Mouse (Mus musculus): ENCODE data around the gene Khk.

The Khk gene

DNA sequence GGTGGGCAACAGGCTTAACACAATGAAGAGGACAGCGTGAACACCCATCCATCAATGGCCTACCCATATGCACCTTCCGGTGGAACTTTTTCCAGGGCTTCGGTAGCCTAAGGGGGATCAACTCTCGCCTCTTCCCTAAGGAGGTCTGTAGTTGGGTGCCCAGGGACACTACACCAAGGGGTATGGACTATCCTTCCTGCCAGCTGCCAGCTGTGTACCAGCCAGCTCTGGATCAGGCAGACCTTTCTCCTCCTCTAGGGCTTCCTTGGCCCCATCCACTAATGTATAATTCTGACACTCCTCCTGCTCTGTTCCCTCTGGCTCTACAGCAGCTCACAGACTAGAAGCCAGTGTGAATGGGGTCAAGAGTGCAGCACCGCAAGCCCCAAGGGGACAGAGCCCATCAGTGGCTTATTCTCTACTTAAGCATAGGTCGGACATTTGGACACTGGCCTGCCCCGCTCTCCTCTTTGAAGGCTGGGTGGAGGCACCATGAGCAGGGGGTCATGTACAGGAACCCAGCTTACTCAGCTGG lies 7.1 kb upstream of the Khk start:
- peak; percentile 51 for DNase-seq

- DNase-seq = peak; percentile 48
Observed at GRCm38 (mm10) chr5:30914849-30915248, 6.4 kb upstream of the Khk start.

GRCm38 (mm10) chr5:30915456-30915855 lies 5.8 kb upstream of the Khk start:
- peak; percentile 71 for DNase-seq

- DNase-seq = peak; percentile 76
Observed at GRCm38 (mm10) chr5:30915974-30916433, 5.2 kb upstream of the Khk start.

GRCm38 (mm10) chr5:30916841-30917240 lies 4.4 kb upstream of the Khk start:
- no peak for DNase-seq

DNA sequence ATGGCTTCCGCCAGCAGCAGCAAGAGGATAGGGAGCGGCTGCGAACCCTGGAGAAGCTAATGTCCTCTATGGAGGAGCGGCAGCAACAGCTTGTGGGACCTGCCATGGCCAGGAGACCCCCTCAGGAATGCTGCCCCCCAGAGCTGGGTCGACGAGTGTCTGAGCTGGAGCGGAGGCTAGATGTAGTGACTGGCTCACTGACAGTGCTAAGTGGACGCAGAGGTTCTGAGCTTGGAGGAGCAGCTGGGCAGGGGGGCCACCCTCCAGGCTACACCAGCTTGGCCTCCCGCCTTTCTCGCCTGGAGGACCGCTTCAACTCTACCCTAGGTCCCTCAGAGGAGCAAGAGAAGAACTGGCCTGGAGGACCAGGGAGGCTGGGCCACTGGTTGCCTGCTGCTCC lies 3.9 kb upstream of the Khk start:
- no peak for DNase-seq

DNA sequence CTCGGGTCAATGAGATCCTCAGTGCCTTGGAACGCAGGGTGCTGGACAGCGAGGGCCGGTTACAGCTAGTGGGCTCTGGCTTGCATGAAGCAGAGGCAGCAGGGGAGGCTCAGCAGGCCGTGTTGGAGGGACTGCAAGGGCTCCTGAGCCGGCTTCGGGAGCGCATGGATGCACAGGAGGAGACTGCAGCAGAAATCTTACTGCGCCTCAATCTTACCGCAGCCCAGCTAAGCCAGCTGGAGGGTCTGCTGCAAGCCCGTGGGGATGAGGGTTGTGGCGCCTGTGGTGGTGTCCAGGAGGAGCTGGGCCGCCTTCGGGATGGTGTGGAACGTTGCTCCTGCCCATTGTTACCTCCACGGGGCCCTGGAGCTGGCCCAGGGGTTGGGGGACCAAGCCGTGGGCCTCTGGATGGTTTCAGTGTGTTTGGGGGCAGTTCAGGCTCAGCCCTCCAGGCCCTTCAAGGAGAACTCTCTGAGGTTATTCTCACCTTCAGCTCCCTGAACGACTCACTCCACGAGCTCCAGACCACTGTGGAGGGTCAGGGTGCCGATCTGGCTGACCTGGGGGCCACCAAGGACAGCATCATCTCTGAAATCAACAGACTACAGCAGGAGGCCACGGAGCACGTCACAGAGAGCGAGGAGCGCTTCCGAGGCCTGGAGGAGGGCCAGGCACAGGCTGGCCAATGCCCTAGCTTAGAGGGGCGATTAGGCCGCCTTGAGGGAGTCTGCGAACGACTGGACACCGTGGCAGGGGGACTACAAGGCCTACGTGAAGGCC lies 3.1 kb upstream of the Khk start:
- DNase-seq = no peak

- no peak for DNase-seq
Observed at GRCm38 (mm10) chr5:30918691-30919090, 2.5 kb upstream of the Khk start.

DNA sequence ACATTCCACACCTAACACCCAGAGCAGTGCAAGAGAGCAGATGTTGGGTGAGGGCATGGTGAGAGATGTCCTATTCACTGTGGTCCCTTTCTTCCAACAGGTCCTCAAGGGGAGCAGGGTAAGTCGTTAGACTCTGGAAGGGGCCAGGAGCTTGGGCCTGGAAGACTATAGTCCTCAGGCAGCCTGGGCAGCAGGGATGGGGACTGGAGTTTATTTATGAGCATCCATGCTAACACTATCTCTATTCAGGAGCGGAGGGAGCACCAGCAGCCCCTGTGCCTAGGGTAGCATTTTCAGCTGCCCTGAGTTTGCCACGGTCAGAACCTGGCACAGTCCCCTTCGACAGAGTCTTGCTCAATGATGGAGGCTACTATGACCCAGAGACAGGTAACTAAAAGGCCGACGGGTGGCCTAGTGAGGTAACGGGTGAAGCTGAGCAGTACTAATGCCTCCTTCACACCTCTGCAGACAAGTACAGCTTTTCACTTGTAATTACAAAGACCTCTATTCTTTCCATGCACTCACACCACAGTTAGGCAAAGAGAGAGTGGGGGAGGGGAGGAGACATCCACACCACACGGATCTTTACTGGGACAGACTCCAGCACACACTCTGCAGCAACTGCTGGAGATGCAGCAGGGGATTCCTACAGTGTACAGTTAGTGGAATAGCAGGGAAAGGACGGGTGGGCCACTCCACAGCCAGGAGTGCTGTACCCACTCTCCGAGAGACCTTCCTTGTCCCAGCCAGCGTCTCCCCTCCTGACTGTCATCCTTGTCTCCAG lies 1.2 kb upstream of the Khk start:
- no peak for DNase-seq

DNA sequence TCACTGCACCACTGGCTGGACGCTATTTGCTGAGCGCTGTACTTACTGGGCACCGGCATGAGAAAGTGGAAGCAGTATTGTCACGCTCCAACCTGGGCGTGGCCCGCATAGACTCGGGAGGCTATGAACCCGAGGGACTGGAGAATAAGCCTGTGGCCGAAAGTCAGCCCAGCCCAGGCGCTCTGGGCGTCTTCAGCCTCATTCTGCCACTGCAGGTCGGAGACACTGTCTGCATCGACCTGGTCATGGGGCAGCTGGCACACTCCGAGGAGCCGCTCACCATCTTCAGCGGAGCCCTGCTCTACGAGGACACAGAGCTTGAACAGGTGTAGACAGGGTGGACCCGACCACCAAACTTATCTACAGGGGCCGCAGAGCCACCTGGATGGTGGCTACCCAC lies 610 bp upstream of the Khk start:
- no peak for DNase-seq

DNA sequence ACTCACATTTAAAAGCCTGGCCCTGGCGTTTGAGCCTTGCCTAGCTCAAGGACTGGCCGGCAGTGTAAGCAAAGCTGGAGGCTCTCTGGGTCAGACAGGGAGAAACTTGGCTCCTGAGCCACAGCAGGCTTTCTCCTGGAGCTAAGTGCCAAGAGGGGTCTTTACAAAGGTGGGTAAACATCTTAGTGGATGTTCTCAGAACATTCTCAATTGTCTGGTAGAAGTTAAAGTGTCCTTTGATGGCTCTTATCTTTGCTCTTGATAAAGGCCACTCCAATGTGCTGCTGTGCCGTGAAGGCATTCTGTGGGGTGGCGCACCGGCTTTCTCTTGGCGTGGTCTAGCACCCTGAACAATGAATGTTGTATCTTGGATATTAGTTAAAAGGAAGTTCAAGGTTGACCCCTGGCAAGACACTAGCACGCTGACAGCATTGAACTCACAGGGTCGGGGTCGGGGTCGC lies 1.4 kb downstream of the Khk start:
- DNase-seq = no peak

DNA sequence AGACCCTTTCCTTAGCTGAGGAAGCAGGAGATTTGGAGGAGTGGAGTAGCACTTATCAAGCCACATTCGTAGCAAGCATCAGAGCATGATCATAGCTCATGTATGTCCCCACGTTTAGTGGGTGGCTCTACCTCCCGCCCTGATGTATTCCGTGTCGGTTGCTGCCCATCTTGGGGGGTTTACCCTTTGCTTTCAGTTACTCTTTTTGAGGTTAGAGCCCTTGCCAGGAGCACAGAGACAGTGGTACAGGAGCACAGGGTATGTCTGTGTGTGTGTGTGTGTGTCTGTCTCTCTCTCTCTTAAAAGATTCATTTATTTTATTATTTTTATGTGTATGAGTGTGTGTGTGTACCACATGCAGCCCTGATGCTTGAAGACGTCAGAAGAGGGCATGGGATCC lies 1.9 kb downstream of the Khk start:
- DNase-seq = no peak

- no peak for DNase-seq
Observed at GRCm38 (mm10) chr5:30924614-30925013, 3.4 kb downstream of the Khk start.

DNA sequence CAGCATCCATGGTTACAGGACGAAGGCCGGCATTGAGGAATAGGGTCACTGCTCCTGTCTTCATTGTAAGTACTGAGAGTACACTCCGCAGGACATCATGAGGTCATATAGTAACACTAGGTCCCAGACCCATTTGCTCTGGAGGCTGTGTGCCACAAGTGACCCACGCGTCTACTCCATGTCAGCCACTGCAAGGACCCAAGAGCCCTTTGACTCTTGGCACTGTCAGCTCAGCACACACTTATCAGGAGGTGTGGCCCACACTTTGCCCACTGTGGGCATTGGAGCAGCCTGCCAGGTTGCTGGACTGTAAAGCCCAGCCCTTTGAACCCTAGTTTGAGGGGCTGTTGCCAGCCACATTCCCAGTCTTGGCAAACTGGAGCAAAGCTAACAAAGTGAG lies 4.0 kb downstream of the Khk start:
- no peak for DNase-seq

GRCm38 (mm10) chr5:30926073-30926472 lies 4.8 kb downstream of the Khk start:
- no peak for DNase-seq

GRCm38 (mm10) chr5:30927945-30928529 lies 6.8 kb downstream of the Khk start:
- DNase-seq = no peak

DNA sequence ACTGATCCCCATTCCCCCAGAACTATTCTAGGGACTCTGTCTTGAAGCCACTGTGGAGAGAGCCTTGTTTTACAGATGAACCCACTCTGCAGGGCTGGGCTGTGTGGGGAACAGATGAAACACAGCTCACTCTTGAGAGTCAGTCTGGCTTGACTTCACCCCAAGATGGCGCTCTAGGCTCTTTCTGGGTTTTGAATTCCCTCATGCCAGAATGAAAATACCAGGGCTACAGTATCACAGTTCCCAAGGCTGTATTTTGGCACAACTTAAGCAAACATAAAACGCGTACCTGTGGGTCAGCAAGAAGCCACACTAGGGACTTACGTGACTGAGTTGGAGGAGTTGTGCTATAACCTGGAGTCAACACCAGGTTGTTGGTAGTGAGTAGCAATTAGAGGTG lies 8.9 kb downstream of the Khk start:
- DNase-seq = peak; percentile 80

DNA sequence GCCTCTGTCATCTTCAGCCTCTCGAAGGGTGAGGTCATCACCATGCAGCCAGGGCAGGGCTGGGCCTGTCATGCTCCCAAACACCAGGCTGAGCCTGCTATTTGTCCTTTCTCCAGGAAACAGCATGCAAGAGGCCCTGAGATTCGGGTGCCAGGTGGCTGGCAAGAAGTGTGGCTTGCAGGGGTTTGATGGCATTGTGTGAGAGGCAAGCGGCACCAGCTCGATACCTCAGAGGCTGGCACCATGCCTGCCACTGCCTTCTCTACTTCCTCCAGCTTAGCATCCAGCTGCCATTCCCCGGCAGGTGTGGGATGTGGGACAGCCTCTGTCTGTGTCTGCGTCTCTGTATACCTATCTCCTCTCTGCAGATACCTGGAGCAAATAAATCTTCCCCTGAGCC lies 9.6 kb downstream of the Khk start:
- no peak for DNase-seq

DNA sequence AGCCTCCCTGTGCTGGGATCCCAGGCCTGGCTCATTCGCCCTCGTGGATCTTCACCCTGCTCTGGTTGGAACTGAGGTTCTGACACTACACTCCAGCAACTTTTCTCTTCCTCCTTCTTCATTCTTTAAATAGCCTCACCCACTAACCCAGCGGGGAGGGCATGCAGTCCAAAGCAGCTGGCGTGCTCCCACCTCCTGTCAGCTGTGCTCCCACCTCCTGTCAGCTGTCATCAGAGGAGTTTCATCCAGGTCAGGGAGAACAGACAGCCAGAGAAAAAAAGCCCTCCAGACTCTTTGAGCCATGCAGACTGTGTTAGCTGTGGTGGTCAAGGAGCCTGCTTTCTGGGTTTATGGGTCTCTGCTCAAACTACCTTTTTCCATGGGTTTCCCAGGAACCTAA lies 10.1 kb downstream of the Khk start:
- no peak for DNase-seq

DNA sequence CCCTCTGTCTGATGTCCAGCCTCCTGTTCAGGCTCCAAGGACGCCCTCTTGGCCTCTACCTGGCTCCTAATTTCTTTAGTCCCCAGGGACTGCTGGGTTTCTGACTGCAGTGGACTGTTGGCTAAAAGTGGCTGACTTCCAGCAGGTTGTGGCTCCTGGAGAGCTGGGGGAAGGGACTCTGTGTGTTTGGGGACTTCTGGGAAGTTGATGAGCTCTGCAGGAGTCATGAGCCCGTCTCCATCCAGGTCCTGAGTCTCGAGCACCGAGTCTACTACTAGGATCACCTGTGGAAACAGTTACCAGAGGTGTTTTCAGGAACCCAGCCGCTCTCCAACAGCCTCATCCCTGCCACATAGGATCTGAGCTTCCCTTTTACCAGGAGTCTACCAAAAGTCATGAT lies 12.5 kb downstream of the Khk start:
- DNase-seq = no peak

- no peak for DNase-seq
Observed at GRCm38 (mm10) chr5:30934725-30935461, 13.7 kb downstream of the Khk start.

DNA sequence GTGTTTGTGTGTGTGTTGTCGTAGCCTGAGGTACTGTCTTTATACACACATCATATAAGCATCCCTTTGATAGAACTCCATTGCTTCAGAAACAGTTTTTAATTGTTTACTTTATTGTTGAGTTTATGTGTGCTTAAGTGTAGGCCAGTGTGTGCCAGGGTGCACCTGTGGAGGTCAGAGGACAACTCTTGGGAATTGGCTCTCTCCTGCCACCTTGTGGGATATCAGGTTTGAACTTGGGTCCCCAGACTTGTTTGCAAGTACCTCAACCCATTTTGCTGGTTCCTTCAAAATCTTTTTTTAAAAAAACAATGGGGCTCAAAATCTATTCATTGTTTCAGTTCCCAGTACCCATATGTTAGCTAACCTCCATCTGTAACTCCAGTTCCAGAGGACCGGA lies 21.8 kb downstream of the Khk start:
- DNase-seq = peak; percentile 72

GRCm38 (mm10) chr5:30944344-30944743 lies 23.1 kb downstream of the Khk start:
- DNase-seq = no peak

All from thymus, postnatal 4 days (tissue).